Mouse (Mus musculus): ENCODE measurements at regions not wholly inside any gene's neighbourhood (a gene's known extent, or its start where the extent isn't known, plus 50 kb on each side); places are given as distances from the start of the nearest gene placed in this dataset.

DNA sequence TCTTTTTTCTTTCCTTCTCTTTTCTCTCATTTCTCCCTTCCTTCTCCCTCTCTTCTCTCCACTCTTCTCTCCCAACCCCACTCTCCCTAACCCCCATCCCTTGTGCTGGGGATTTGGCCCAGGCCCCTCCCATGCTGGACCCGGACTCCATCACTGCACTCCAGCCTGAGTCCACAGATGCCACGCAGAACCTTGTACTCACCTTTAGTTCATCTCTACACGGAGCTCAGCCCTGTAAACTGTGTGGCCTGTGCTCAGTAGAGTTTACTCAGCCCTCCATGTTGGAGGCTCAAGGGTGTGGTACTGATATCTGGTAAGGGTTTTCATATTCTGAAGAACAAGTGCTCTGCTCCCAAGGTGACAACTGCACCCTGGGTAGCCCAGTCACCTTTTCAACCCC is 72.1 kb downstream of the Il9r start:
- peaks cover 3 to 22% of the 10 kb centered on the region in 2 experiments for H3K4me1 ChIP-seq (ENCODE audit: control insufficient read depth in 1 of 2, insufficient read depth in 2 of 2)
- no peak overlapping the region for H3K9ac ChIP-seq (ENCODE audit: insufficient read depth, low read depth)
- H3K4me3 ChIP-seq (replicated peaks in 1 of 3; ENCODE audit: low read depth in 2 of 3, low read length in 2 of 3, poor library complexity in 1 of 3) = no peak overlapping the region
- dilution Hi-C loops (cut with MboI; ENCODE audit: extremely low pct_ligation_motif_present, extremely low pct_unique_long_range_greater_than_20kb, low sequenced_read_pairs) = no loop called here
- H3K27ac ChIP-seq (ENCODE audit: insufficient read depth, low read depth) = no peak overlapping the region
- H3K79me2 ChIP-seq (replicated peaks; ENCODE audit: control insufficient read depth, extremely low read depth, insufficient read depth, poor library complexity, severe bottlenecking) = no peaks in the 10 kb centered on the region
- TF ChIP-seq HCFC1 (IDR thresholded peaks at IDR 0.05; ENCODE audit: low read depth, low read length) = no peak
- TF ChIP-seq GABPA (IDR thresholded peaks at IDR 0.05; ENCODE audit: insufficient replicate concordance, low read depth, low read length) = no peak
- no peak for TF ChIP-seq SMC3 (IDR thresholded peaks at IDR 0.05; ENCODE audit: low read depth, low read length)
- TF ChIP-seq CHD2 (IDR thresholded peaks at IDR 0.05; ENCODE audit: low read length) = no peak
- no peak for TF ChIP-seq JUN (IDR thresholded peaks at IDR 0.05; ENCODE audit: insufficient read depth, low read depth, low read length)
- no peak for TF ChIP-seq USF2 (conservative IDR thresholded peaks at IDR 0.05; ENCODE audit: low read depth, low read length)
- no peak for TF ChIP-seq MAZ (IDR thresholded peaks at IDR 0.05; ENCODE audit: low read depth, low read length)
- TF ChIP-seq MAX (IDR thresholded peaks at IDR 0.05; ENCODE audit: low read length) = no peak
- no peak for TF ChIP-seq IRF4 (IDR thresholded peaks at IDR 0.05; ENCODE audit: low read depth, low read length)
- TF ChIP-seq CTCF (conservative IDR thresholded peaks at IDR 0.05 in 1 of 2, IDR thresholded peaks at IDR 0.05 in 1 of 2; ENCODE audit: low read depth in 2 of 2, low read length in 2 of 2) = no peak
- TF ChIP-seq E2F4 (IDR thresholded peaks at IDR 0.05; ENCODE audit: insufficient replicate concordance, low read depth, low read length) = no peak
- in situ Hi-C loops (cut with MboI; ENCODE audit: low pct_ligation_motif_present, low pct_unique_long_range_greater_than_20kb, low sequenced_read_pairs) = no loop called here
- H3K36me3 ChIP-seq (replicated peaks in 1 of 2; ENCODE audit: control insufficient read depth in 1 of 2, insufficient read depth in 1 of 2, low read length in 1 of 2) = no peaks in the 10 kb centered on the region
- DNase-seq (ENCODE audit: extremely low read depth) = no peak
- H3K9me3 ChIP-seq (replicated peaks; ENCODE audit: low read length) = no peaks in the 10 kb centered on the region
- no peak overlapping the region for H3K4me2 ChIP-seq (ENCODE audit: insufficient read depth, low read depth, poor library complexity, severe bottlenecking)
- H3K27me3 ChIP-seq (replicated peaks) = no peaks in the 10 kb centered on the region

DNA sequence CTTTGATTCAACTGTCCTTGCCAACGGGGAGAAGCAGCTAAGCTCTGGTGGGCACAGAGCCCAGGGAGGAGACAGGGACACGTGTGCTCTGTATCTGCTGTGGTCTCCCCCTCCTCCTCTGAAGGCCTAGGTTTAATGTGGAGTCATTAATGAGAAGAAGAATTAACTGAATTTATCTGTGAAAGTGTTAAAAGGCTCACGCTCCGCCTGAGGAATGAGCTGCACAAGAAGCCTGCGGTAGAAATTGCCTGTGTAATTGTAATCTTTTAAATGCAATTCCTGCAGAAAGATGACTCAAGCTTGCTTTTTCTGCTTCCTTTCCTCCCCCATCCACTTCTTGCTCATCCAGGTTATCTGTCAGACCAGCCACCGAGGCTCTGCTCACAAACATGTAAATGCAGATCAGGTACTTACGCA is 72.7 kb downstream of the Il9r start:
- in situ Hi-C loops (cut with MboI; ENCODE audit: low pct_ligation_motif_present, low pct_unique_long_range_greater_than_20kb, low sequenced_read_pairs) = no loop called here
- no peak overlapping the region for H3K27ac ChIP-seq (ENCODE audit: insufficient read depth, low read depth)
- H3K9me3 ChIP-seq (replicated peaks; ENCODE audit: low read length) = no peaks in the 10 kb centered on the region
- no peaks in the 10 kb centered on the region for H3K36me3 ChIP-seq (replicated peaks in 1 of 2; ENCODE audit: control insufficient read depth in 1 of 2, insufficient read depth in 1 of 2, low read length in 1 of 2)
- TF ChIP-seq ELF1 (IDR thresholded peaks at IDR 0.05; ENCODE audit: low read depth, low read length) (no peak), CTCF (conservative IDR thresholded peaks at IDR 0.05 in 1 of 2, IDR thresholded peaks at IDR 0.05 in 1 of 2; ENCODE audit: low read depth in 2 of 2, low read length in 2 of 2) (no peak), SIN3A (IDR thresholded peaks at IDR 0.05; ENCODE audit: low read length) (no peak), MAZ (IDR thresholded peaks at IDR 0.05; ENCODE audit: low read depth, low read length) (no peak), HCFC1 (IDR thresholded peaks at IDR 0.05; ENCODE audit: low read depth, low read length) (no peak)
- no peak overlapping the region for H3K4me2 ChIP-seq (ENCODE audit: insufficient read depth, low read depth, poor library complexity, severe bottlenecking)
- no peak for DNase-seq (ENCODE audit: extremely low read depth)
- H3K9ac ChIP-seq (ENCODE audit: insufficient read depth, low read depth) = no peak overlapping the region
- H3K4me3 ChIP-seq (replicated peaks in 1 of 3; ENCODE audit: low read depth in 2 of 3, low read length in 2 of 3, poor library complexity in 1 of 3) = no peak overlapping the region
- dilution Hi-C loops (cut with MboI; ENCODE audit: extremely low pct_ligation_motif_present, extremely low pct_unique_long_range_greater_than_20kb, low sequenced_read_pairs) = no loop called here
- H3K4me1 ChIP-seq (ENCODE audit: control insufficient read depth in 1 of 2, insufficient read depth in 2 of 2) = peaks cover 3 to 22% of the 10 kb centered on the region in 2 experiments
- no peaks in the 10 kb centered on the region for H3K79me2 ChIP-seq (replicated peaks; ENCODE audit: control insufficient read depth, extremely low read depth, insufficient read depth, poor library complexity, severe bottlenecking)
- no peaks in the 10 kb centered on the region for H3K27me3 ChIP-seq (replicated peaks)

DNA sequence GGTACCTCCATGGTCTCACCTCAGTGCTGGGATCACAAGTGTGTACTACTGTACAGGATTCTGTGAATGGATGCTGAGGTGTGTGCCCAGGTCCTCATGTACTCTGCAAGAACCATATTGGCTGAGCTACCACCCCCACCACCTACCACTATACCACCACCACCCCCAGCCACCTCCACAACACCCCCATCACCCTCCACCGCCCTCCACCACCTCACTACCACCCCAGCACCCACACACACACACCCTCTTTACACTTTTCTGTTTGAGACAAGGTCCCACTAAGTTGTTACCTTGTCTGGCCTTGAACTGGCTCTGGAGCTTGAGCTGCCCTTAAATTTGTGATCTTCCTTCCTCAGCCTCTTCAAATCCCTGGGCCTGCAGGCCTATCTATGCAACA is 73.3 kb downstream of the Il9r start:
- no peak overlapping the region for H3K4me3 ChIP-seq (replicated peaks in 1 of 3; ENCODE audit: low read depth in 2 of 3, low read length in 2 of 3, poor library complexity in 1 of 3)
- no peak for TF ChIP-seq MXI1 (IDR thresholded peaks at IDR 0.05; ENCODE audit: low read depth, low read length)
- no peak for TF ChIP-seq ZC3H11A (IDR thresholded peaks at IDR 0.05; ENCODE audit: low read depth, low read length)
- TF ChIP-seq PAX5 (IDR thresholded peaks at IDR 0.05; ENCODE audit: low read length) = no peak
- no peak for TF ChIP-seq MAX (IDR thresholded peaks at IDR 0.05; ENCODE audit: low read length)
- no peak for TF ChIP-seq NRF1 (IDR thresholded peaks at IDR 0.05; ENCODE audit: low read depth, low read length)
- TF ChIP-seq CHD2 (IDR thresholded peaks at IDR 0.05; ENCODE audit: low read length) = no peak
- no peak for TF ChIP-seq KAT2A (IDR thresholded peaks at IDR 0.05; ENCODE audit: insufficient replicate concordance, low read length)
- TF ChIP-seq MAFK (IDR thresholded peaks at IDR 0.05; ENCODE audit: insufficient replicate concordance, low read length) = no peak
- no peak for TF ChIP-seq E2F4 (IDR thresholded peaks at IDR 0.05; ENCODE audit: insufficient replicate concordance, low read depth, low read length)
- TF ChIP-seq TCF12 (IDR thresholded peaks at IDR 0.05; ENCODE audit: low read depth, low read length) = no peak
- TF ChIP-seq MYC (IDR thresholded peaks at IDR 0.05; ENCODE audit: low read depth, low read length) = no peak
- TF ChIP-seq GABPA (IDR thresholded peaks at IDR 0.05; ENCODE audit: insufficient replicate concordance, low read depth, low read length) = no peak
- TF ChIP-seq TBP (conservative IDR thresholded peaks at IDR 0.05; ENCODE audit: low read depth, low read length) = no peak
- TF ChIP-seq POLR2A (IDR thresholded peaks at IDR 0.05; ENCODE audit: low read depth, low read length) = no peak
- TF ChIP-seq IRF4 (IDR thresholded peaks at IDR 0.05; ENCODE audit: low read depth, low read length) = no peak
- no peak for TF ChIP-seq ZMIZ1 (IDR thresholded peaks at IDR 0.05; ENCODE audit: low read depth, low read length)
- TF ChIP-seq ETS1 (conservative IDR thresholded peaks at IDR 0.05; ENCODE audit: low read depth, low read length) = no peak
- DNase-seq (ENCODE audit: extremely low read depth) = no peak
- no peaks in the 10 kb centered on the region for H3K9me3 ChIP-seq (replicated peaks; ENCODE audit: low read length)
- H3K4me1 ChIP-seq (ENCODE audit: control insufficient read depth in 1 of 2, insufficient read depth in 2 of 2) = peaks cover under 1 to 16% of the 10 kb centered on the region in 2 experiments
- H3K27me3 ChIP-seq (replicated peaks) = no peaks in the 10 kb centered on the region
- in situ Hi-C loops (cut with MboI; ENCODE audit: low pct_ligation_motif_present, low pct_unique_long_range_greater_than_20kb, low sequenced_read_pairs) (no loop called here), dilution Hi-C loops (cut with MboI; ENCODE audit: extremely low pct_ligation_motif_present, extremely low pct_unique_long_range_greater_than_20kb, low sequenced_read_pairs) (no loop called here)
- no peaks in the 10 kb centered on the region for H3K36me3 ChIP-seq (replicated peaks in 1 of 2; ENCODE audit: control insufficient read depth in 1 of 2, insufficient read depth in 1 of 2, low read length in 1 of 2)
- no peaks in the 10 kb centered on the region for H3K79me2 ChIP-seq (replicated peaks; ENCODE audit: control insufficient read depth, extremely low read depth, insufficient read depth, poor library complexity, severe bottlenecking)
- no peak overlapping the region for H3K27ac ChIP-seq (ENCODE audit: insufficient read depth, low read depth)
- H3K9ac ChIP-seq (ENCODE audit: insufficient read depth, low read depth) = no peak overlapping the region
- no peak overlapping the region for H3K4me2 ChIP-seq (ENCODE audit: insufficient read depth, low read depth, poor library complexity, severe bottlenecking)

All from CH12.LX (cell line).